Mouse (Mus musculus) heart, postnatal 14 days (tissue): ENCODE data around the gene 5730455P16Rik. TPM values are rescaled to one million over a fixed set of nuclear protein-coding genes. Genes with fewer than 3 reads are reported as not detected.

Experiments used
- DNase-seq, 2 experiments: peaks; one replicate each; pipeline ENCODE4 v3.0.0; 2021 to 2022
- intact Hi-C: fragments of 180-260 bp; cut with DNase I; formaldehyde crosslinking; loops from one replicate; pipeline ENCODE4 v1.15.1; 2025
- total RNA-seq, 2 experiments: library from RNA; stranded (reverse); gene quantifications; 2 replicates each; pipeline ENCODE4 v1.2.3; 2021

The 5730455P16Rik gene
- total RNA-seq, 2 experiments from 2014 or later = 19.2 to 19.3 TPM

DNA sequence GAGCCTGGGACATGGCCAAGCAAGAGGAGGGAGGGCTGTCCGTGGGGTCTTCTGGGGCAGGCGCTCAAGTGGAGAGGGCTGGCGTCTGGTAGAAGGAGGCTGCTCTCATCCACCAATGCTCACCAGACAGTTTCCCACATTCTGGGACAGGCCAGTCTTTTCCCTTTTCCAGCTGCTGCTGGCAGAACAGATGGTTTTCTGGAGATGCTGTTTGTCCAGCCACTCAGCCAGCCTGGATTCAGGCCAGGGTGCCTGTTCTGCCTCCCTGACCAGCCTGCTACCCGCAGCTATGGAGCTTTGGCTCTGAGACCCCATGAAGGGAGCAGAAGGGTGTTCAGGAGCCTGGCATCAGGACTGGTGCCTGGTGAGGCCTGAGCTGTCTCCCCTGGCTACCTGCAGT is 66.6 kb downstream of the 5730455P16Rik start:
- DNase-seq = no peak
- intact Hi-C loops = no loop called here

Other genes with a start within 250 kb of the 5730455P16Rik start
- gene Tefm, start 235.9 kb downstream of the 5730455P16Rik start, total RNA-seq = 10 to 100 TPM; 24.4 to 24.8 TPM
- gene Adap2, start 223.9 kb downstream of the 5730455P16Rik start, total RNA-seq = 10 to 100 TPM; 16.9 to 17.6 TPM
- gene Rnf135, start 194.2 kb downstream of the 5730455P16Rik start, total RNA-seq = 1 to 10 TPM; 7.1 to 7.4 TPM
- 10 to 100 TPM; 61.8 to 65.3 TPM for gene Rhot1, start 169.0 kb downstream of the 5730455P16Rik start, total RNA-seq
- 1 to 10 TPM; 3.8 to 5.3 TPM for gene Rhbdl3, start 77.1 kb downstream of the 5730455P16Rik start, total RNA-seq
- gene Zfp207, start 5.2 kb upstream of the 5730455P16Rik start, total RNA-seq = 10 to 100 TPM; 85.8 to 99.0 TPM
- gene Psmd11, start 50.6 kb upstream of the 5730455P16Rik start, total RNA-seq = 100 to 1,000 TPM; 102 to 103 TPM
- gene Cdk5r1, start 99.0 kb upstream of the 5730455P16Rik start, total RNA-seq = 1 to 10 TPM in 1 of 2 experiments, under 1 TPM in 1; 0.98 to 1.1 TPM